Mouse (Mus musculus) cortical plate, adult 2 months (tissue): ENCODE measurements around the gene Egln2.

Source experiments
- CTCF ChIP-seq: fragments of 200-500 bp; IDR thresholded peaks from 2 replicates; pipeline ENCODE4 v1.5.1; 2011; ENCODE audit warnings: mild to moderate bottlenecking, control low read depth, low read length; ENCODE audit not compliant: insufficient read depth; ENCODE audit errors: extremely low read depth
- POLR2A ChIP-seq: fragments of 200-500 bp; IDR thresholded peaks from 2 replicates; pipeline ENCODE4 v1.6.1; 2011; ENCODE audit warnings: mild to moderate bottlenecking, low read length, control low read depth; ENCODE audit not compliant: insufficient read depth; ENCODE audit errors: extremely low read depth

DNA sequence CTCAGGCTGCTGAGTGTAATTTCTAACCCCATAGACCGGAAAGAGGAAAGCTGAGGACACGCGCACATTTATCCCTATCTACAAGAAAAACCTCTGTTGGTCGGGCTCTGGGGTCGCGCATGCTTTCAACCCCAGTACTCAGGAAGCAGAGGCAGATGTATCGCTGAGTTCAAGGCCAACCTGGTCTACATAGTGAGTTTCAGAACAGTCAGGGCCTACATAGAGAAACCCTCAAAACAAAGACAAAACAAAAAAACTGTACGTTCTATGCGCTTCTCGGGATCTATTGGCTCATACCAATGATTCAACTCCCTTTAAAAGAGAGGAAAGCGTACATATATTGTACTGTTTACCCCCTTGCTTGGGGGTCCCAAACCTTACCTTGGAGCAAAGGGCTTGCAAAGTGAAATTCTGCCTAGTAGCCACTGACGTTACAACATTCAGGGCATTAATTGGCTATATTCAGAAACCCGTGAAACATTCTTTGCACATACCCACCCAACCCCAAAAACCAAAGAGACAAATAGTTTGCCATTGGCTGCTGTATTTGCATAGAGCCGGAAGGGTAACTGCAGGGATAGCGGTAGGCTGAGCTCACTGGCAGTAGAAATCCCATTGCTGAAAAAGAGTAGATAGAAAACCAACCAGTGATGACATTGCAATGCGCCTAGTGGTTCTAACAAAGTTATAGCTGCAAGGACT, 12.8 kb upstream of the Egln2 start:
- TF ChIP-seq CTCF (no peak), POLR2A (no peak)
